Mouse (Mus musculus) brain, embryonic 14.5 days (tissue): Measurements from ENCODE around the gene Ube2e1. TPM values are rescaled to one million over a fixed set of nuclear protein-coding genes. Genes with fewer than 3 reads are reported as not detected.

Experiments
- DNase-seq: peaks from one replicate; pipeline ENCODE4 v3.0.0-alpha.2; 2011; ENCODE audit warnings: low read depth
- CTCF ChIP-seq: fragments of 200-500 bp; IDR thresholded peaks from 2 replicates; pipeline ENCODE4 v1.5.1; 2012; ENCODE audit warnings: inconsistent platforms, mild to moderate bottlenecking, moderate library complexity, borderline replicate concordance; ENCODE audit not compliant: insufficient read depth, insufficient read length; ENCODE audit errors: extremely low read depth
- POLR2A ChIP-seq: fragments of 200-500 bp; IDR thresholded peaks from 2 replicates; pipeline ENCODE4 v1.6.1; 2012; ENCODE audit warnings: mild to moderate bottlenecking, inconsistent platforms, borderline replicate concordance; ENCODE audit not compliant: poor library complexity, insufficient read depth, insufficient read length, severe bottlenecking; ENCODE audit errors: extremely low read depth
- polyA plus RNA-seq: library from polyadenylated mRNA; depleted of rRNA; stranded (reverse); fragments of >200 nt; gene quantifications from 2 replicates; pipeline ENCODE4 v1.2.3, GENCODE M21; 2012

Gene Ube2e1
- polyA plus RNA-seq, 1 experiment, result 135 TPM

DNA sequence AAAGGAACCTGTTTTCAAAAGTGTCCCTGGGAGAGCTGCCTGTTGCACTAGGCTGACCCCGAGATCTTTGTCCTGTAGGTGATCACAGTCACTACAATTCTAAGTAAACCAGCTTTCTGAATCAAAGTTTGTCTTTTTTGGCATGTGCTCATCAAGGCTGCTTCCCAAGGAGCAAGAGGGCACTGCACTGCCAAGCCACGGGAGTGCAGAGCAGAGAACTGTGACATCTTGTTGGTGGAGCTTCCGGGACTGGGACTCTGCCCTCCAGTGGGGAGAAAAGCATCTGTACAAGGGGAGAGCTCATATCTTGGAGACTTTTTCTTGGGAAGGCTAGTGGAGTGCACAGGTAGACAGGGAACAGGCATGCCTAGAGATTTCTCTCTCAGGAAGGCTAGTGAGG lies 21.9 kb upstream of the Ube2e1 start:
- TF ChIP-seq CTCF (peak; percentile 9; the same call in 1 of the 2 replicates), POLR2A (no peak)
- DNase-seq, result no peak

DNA sequence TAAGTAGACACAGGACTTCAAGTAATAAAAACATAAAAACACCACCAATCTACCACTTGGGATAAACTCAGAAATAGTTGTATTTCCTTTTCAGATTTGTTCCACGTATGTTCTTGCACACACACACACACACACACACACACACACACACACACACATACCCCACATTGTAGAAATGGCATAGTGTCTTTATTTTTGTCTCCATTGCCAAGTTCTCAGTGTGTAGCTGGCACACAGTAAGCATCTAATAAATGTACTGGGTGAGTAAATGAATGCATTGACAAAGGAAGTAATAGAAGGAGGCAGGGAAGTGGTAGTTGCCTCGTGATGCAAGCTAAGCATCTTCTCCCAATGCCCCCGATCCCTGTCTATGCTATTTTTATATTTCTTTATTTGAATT lies 21.3 kb upstream of the Ube2e1 start:
- TF ChIP-seq POLR2A, result no peak
- no peak for TF ChIP-seq CTCF
- no peak for DNase-seq

DNA sequence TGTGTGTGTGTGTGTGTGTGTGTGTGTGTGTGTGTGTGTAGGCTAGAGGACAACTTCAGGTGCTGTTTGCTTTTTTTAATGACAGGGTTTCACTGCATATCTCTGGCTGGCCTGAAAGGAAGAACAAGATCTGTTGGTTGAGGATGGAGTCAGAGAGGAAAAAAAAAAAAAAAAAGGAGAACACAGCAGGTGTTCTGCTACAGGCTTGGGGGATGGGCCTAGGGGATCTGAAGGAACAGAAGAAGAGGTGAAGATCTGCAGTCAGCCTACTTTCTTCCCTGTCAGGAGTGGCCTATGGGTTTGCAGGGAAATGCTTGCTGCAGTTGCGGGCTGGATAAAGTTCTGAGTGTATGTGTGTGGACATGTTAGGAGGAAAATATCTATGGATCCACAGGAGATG lies 19.0 kb upstream of the Ube2e1 start:
- no peak for DNase-seq
- TF ChIP-seq POLR2A (no peak), CTCF (no peak)

DNA sequence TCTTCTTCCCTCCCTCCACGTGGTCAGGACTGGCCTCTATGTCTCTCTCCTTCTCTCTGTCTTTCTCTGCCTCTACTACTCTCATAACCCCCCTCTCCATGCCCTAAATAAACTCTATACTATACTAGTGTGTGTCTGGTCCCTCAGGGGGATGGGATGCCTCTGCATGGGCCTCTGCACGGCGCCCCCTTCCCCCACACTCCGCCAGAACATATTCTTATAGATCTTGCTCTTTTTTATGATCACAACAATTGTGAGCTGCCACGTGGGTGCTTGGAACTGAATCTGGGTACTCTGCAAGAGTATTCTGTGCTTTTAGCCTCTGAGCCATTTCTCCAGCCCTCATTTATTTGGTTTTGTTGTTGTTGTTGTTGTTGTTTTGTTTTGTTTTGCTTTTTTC lies 18.2 kb upstream of the Ube2e1 start:
- TF ChIP-seq POLR2A, result no peak
- no peak for TF ChIP-seq CTCF
- no peak for DNase-seq

DNA sequence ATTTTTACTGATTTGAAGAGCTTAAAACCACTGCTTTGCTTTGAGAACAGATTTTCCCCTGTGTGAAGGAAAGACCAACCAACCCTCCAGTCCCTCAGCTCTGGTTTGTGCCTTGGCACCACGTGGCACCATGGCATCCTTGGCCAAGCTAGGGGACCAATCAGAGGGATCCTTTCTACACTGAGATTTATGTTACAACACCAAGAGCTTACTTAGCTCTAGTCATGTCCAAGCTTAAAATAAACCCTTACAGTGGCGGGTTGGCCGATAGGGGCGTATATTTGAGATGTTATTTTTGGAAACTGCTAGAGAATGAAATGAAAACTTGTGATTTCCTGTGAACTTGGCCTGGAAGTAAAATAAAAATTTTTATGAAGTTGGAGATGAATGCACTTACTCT lies 11.9 kb upstream of the Ube2e1 start:
- DNase-seq, result no peak
- TF ChIP-seq CTCF (no peak), POLR2A (no peak)

DNA sequence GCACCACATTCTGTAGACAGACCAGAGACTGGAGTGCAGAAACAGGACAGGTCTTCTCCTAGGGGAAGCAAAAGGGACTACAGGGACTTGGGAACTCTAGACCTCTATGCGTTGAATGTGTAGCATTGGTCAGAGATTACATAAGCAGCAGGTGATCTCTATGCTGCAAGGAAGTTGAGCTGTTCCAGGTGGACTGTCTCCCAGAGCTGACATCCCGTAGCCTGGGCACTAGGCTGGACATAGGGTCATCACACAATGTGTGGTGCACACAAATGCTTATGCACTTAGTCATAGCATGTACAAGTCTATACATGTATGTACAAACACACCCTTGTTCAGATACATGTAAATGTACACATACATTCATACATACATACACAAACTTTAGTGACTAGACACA lies 11.1 kb upstream of the Ube2e1 start:
- TF ChIP-seq POLR2A (no peak), CTCF (no peak)
- no peak for DNase-seq

DNA sequence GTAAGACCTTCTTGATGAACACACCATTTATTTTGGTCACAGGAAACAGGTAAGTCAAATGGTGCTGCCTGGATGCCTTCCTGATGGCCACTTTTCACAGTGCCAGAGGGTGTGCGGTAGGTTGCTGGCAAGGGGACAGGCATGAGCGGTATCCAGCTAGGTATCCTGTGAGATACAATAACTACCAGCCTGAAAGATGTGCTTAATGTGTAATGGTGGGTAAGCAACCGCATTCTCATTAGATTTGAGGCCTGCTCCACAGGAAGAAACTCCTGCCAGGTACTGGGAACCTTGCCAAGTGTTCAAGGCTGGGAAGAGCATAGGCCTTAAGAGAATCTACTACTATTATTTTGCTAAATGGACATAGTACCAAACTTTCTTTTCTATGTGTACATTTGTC lies 9.4 kb upstream of the Ube2e1 start:
- TF ChIP-seq POLR2A (no peak), CTCF (no peak)
- DNase-seq, result peak; percentile 34

DNA sequence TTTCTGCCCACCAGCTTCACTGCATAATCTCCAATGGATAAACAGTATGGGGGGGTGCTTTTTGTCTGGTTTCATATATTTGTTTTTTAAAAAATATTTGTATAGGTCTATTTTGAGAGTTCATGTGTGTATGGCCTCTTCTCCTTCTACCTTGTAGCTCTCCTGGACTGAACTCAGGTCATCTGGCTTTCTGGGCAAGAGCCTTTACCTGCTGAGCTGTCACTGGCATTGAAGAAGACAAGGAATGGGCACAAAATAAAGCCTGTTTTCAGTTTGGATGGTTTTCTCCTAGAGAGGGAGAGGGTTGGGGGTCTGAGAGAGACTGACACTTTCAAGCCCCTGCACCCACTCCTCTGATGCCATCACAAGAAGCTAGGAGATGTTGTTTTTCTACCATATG lies 4.4 kb upstream of the Ube2e1 start:
- TF ChIP-seq POLR2A, result no peak
- DNase-seq, result no peak

DNA sequence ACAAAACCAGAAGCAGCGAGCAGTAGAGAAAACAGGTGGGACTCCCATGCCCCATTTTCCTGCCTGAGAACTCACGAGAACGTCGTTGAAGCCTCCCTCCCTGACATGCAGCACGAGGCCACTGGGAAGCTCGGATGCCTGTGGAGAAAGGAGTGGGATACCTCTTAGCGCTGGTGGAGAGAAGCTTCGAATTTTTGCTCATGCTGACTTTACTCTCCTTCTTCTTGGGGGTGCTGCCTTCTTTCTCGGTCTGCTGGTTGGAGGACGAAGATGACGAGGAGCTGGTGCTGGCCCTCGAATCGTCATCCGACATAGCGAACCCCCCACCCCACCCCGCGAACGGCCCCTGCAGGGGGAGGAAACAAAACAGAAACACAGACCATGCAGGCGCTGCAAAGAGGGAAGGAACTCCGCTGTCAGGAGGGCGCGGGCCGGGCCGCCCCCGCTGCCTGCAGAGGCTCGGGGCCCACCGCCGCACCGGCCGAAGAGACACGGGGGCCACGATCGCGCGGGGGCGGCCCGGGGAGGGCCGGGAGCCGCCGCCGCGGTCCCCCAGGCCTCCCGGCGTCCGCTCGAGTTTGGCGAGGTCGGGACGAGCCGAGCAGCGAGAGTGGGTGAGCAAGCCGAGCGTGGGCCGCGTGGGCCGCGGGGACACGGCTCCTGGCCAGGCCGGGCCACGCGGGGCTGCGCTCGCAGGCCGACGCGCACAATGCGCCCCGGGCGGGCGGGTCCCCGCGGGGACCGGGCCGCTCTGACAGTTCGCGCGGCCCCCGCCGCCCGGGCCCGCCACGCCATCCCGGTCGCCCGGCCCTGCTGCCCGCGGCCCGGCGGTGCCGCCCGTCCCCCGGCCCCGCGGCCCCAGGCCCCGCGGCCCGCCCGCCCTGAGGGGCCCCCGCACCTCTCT lies 618 bp downstream of the Ube2e1 start:
- peak; percentile 66 for DNase-seq
- TF ChIP-seq POLR2A (no peak), CTCF (no peak)

DNA sequence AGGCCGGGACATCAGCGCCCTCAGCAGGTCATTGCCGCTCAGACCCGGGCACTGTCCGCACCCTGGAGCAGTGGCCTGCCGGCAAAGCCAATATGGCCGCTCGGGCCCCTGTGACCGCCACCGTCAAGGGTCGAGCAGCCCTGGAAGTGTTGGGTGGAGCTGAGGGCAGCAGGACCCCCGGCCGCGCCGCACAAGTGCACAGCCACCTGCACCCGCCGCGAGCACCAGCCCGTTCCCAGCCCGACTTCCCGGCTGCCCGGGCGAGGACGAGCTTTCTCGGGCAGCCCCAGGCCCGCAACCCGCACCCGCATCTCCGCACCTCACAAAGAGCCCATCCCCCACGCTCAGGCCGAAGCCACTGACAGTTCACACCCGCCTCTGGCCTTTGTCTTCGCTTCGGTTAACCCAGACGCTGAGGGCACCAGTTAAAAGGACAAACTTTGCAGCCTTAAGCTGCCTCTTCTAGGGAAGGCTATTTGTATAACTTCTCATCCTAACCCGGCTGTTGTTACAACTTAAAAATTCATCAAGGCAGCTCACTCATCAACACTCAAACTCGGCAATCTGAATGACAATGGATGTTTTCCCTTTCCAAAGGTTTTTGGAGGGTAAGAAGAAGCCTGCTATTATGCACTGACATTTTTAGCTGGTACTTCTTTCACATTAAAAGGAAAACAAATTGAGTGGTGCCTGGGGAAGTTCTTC lies 4.5 kb downstream of the Ube2e1 start:
- TF ChIP-seq CTCF (no peak), POLR2A (no peak)
- peak; percentile 48 for DNase-seq

DNA sequence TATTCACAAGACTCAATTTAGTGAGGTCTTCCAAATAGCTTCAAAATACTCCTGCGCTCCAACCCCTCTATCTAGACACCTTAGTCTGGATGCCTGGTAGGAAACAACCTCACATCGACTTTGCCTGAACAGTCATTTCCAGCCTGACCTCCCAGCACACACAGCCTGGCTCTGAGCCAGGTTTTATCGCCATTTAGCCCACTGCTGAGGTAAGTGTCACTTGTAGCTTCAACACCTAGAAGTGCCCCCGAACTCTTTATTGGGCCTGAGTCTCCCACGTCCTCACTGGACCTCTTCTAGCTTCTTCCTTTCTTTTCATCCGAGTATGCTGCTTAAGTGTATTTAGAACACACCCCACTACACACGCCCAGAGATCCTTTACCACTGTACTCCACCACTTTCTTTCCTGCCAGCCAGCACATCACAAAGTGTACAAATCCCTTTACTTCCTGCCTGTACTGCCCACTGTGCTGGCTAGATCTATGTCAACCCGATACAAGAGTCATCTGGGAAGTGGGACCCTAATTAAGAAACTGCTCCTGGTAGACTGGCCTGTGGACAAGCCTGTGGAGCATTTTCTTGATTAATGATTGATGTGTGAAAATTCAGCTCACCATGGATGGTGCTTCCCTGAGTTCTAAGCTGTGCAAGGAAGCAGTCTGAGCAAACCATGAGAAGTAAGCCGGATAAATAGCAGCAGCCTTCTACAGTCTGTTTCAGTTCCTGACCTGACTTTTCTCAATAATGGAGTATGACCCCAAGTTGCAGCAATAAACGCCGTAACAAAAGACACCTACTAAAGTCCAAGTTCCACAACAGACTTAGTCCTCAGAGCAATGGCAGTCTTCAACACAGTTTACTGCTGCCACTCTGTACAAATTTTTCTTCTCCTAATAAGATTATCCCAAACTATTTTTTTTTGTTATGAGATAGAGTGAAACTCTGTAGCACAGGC lies 13.9 kb downstream of the Ube2e1 start:
- DNase-seq, result no peak
- no peak for TF ChIP-seq CTCF
- TF ChIP-seq POLR2A, result no peak
